Mouse (Mus musculus): ENCODE measurements around the gene AU040320.

Gene AU040320

DNA sequence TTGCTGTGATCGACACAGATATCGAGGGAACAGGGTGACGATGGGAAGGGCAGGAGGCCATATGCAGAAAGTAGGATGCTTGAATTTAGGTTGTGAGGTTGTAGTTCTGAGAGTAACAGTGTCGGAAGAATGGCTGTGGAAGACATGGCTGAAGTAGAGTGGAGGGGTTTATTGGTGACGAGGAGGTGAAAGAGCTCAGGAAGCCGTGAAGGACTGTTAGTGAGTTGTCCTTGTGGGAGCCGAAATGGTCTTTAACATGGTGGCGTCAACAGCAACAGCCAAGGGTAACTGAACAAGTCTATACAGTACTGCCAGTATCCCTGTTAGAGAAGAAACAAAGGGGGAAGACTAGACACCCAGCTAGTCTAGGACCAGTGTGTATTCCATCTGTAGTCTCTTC is 48.8 kb downstream of the AU040320 start:
- DNase-seq: no peak

DNA sequence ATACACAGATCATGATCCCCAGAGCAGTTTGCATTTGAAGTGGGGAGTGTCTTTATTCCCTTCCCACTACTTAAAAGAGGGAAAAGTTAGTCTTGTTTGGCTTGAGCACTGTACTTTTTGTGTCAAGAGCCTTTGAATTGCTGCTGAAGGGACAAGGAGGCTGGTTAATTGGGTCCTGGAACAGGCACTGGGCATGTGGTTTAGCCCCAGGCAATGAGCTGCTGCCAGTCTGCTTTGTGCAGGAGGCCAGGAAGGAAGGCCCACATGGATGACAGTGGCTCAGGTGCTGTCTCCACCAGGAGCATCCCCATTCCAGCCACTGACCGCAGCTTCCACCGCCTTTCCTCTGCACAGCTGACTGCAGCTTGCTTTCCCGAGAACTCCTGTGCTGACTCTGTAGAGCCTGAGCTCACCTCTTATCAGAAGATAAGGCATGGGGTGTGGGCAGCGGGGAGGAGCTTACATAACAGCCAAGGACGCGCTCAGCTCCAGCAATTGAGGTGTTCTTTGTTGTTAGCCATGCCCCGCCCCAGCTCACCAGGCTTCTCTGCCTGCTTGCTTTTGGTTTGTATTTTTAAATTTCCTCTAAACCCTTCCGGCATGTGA is 50.0 kb downstream of the AU040320 start:
- DNase-seq: no peak

DNA sequence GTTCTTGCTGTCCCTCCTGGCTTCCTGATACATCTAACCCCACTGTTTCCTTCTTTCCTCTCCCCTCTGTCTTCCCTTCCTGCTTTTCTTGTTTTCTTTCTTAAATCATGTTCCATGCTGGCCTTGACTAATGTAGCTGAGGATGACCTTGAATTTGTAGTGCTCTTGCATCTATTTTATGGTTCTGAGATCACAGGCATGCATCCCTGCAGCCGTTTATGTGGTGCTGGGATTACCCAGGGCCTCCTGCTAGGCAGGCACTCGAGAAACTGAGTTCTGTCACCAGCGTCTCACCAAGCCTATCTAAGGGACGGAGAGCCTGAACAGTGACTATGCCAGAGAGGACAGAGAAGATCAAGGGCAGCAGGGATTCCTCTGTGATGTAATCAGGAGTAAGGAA is 52.4 kb downstream of the AU040320 start:
- DNase-seq: no peak

DNA sequence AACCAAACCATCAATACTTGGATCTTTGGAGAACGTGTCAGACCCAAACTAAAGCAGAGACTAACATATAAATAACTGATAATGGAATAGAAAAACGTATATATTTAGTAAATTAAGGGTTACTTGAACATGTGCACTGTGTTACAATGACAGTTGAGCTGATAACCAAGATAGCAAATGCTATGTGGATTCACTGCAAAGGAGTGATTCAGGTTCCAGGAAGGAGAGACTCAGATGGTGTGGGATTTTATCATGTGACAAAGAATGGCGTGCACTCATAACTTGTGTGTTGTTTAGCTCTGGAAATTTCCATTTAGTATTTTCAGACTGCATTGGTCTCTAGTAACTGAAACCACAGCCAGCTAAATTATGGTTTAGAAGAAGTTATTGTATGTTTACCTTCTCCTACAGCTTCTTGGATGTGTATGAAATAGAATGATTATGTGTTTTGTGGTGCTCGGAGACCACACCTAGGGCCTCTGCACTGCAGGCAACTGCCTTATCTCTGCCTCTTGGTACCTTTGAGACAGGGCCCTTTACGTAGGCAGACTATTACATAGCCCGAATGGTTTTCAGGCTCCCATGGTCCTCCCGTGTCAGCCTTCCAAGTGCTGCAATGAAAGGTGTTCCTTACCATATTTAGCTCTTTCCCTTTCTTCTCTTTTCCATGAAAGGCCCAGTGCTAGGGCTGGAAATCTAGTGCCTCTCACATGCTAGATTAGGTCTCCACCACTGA is 53.5 kb downstream of the AU040320 start:
- DNase-seq: no peak

DNA sequence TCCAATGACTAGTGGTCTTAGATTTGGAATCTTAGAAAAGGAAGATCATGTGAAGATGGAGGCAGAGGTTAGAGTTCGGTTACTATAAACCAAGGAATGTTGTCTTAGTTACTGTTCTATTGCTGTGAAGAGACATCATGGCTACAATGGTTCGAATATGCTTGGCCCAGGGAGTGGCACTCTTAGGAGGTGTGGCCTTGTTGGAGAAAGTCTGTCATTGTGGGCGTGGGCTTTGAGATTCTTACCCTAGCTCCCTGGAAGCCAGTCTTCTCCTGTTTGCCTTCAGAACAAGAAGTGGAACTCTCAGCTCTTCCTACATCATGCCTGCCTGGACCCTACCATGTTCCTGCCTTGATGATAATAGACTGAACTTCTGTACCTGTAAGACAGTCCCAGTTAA is 57.2 kb downstream of the AU040320 start:
- no peak for DNase-seq

DNA sequence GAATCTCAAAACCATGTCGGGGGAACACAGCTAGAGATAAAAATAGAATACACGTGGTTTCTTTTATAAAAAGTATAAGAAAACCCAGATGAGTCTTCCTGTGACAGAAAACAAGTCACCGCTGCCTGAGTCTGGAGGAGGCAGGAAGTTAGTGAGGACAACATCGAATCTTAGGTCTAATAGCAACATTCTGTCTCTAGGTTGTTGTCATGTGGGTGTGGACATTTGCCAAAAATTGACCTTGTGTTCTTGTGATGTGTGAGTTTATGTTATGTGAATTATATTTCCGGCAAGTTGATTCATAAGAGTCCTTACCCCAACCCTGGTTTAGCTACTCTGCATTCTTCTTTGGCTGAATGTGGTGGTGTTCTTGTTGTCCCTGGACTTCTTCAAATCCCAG is 59.9 kb downstream of the AU040320 start:
- peak; percentile 6 for DNase-seq

DNA sequence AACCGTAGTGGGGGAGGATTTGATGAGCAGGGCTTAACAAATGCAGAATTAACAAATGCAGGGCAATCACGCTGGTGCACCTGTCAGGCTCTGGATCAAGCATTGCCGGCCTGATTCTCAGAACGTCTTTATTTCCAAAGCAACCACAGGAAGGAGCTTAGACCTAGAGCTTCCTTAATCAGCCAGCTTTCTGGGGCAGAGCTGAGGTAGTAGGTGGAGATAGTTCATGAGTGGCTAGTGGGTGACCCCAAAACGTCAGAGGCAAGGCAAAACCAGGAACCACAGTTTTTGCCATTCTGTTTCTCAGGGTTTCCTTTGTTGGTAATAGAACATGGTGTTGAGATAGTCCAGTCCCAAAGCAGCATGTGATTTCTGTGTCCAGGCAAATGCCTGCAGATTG is 61.5 kb downstream of the AU040320 start:
- DNase-seq: no peak

DNA sequence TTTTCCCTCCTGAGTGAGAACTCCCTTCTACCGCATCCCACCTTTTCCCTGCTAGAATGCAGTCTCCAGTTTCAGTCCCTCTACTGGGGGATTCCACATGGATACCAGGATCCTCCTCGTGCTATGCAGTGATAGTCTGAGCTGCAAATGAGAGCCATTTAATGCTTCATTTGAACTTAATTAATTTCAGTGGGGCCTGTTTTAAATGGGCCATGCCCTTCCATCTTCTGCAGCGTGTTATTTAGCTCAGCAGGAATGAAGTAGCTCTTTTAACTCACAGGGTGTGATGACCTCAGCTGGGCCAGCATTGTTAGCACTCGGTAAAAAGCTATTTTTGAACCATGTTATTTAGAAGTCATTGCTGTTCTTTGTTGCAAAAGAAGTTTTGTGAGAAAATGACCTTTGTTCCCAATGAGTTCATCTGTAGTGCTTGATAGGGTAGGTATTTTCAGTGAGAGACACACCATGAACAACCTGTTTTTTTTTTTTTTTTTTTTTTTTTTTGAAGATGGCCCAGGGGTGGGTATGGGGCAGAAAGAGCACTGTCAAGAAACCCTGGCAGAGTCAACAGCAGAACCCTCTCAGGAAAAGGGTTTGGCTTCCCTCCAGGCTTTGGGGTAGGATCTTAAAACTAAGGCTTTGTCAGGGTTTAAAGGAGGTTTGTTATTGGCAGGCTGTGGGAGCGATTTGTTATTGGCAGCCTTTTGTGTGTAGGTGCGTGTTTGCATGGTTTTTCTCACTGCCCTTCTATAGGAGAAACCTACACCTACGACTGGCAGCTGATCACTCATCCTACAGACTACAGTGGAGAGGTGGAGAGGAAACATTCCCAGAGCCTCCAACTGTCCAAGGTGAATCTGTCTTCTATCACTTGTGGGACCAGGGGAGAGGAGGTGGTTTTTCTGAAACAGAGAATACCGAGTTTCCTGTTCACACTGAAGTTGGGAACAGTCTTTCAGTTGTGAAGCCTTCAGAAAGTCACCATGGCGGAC is 69.8 kb downstream of the AU040320 start:
- no peak for DNase-seq

DNA sequence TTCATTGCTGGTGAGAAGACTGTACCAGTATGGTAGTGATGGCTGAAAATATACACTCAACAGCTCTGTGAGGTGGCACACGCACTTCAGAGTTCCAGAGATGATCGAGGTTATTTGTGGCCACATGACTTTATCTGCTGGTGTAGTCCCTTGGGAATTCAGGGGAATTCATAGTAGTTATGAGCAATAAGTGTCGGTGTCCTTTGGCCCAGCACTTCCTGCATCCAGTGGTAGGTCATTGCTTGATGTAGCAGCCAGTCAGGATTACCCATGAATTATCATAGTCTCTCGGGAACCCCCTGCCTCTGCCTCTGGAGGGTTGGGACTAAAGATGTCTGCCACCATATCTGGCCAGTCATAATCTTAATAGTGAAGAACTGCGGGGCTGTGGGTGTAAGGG is 70.6 kb downstream of the AU040320 start:
- DNase-seq: no peak

DNA sequence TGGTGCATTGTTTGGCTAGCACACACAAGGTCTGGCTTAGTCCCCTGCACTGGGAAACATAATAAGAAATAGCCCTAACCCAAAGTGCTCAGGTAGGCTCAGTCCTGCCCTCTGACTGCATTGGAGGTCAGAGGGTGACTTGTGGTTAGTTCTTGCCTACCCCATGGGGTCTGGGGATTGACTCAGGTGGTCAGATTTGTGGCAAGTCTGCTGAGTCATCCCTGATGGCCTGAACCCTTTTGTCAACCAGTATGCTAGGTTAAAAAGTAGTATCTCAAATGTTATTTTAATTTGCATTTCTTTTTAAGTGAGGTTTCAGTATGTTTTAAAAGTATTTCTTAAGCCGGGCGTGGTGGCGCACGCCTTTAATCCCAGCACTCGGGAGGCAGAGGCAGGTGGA is 77.8 kb downstream of the AU040320 start:
- no peak for DNase-seq

DNA sequence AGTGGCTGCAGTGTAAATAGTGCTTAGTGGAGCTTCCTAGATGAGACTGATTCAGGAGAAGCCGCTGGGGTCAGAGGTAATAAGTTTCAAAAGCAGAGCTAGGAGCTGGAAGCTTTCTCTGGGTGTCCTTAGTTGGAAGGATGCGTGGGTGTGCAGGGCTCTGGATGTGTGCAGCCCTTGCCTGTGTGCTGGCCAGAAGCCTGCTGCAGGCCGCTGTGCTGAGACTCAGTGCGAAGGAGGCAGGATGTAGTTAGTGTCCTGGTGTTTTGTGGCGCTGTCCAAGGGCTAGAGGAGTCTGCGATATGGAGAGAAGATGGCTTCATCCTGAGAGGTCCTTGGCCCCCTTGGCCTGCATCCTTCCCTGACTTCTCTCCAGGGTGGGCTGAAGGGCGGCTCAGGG is 85.5 kb downstream of the AU040320 start:
- DNase-seq: no peak

DNA sequence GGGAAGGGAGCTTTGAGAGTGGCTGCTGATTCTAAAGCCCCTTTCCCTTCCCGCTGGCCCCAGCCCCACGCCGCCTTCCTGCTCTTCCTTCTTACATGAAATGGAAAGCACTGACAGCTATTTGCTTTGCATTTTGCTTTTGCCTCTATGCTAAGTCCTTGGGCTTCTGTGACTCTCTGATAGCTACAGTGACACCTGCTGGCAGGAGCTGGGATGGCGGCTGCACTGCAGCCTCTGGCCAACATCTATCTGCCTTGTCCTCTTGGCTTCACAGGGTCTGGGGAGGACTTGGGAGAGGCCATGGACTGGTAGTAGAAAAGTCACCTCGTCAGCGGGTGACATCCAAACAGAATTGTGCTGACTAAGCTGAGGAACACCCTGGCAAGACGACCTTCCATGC is 86.5 kb downstream of the AU040320 start:
- DNase-seq: peak; percentile 79

DNA sequence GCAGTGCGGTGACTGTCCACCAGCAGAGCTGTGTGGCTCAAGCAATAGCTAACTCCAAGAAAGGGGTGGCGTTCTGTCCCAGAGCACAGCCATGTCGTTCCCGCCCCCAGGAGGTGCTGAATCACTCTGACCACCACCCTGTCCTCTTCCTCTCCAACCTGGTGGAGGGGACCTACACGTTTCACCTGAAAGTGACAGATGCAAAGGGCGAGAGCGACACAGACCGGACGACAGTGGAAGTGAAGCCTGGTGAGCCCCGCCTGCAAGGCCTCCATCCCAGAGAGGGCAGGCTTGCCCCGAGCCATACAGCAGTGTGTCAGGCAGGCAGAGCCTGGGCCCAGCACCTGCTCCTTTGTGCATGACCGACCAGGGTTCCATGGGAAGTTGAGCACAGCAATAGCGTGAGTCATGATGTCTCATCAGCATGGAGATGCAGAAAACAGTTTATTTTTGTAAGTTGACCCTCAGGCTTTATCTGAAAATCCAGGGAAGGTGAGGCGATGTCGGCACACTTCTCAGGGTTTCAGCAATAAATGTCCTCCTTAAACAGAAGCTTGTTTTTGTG is 87.7 kb downstream of the AU040320 start:
- no peak for DNase-seq

DNA sequence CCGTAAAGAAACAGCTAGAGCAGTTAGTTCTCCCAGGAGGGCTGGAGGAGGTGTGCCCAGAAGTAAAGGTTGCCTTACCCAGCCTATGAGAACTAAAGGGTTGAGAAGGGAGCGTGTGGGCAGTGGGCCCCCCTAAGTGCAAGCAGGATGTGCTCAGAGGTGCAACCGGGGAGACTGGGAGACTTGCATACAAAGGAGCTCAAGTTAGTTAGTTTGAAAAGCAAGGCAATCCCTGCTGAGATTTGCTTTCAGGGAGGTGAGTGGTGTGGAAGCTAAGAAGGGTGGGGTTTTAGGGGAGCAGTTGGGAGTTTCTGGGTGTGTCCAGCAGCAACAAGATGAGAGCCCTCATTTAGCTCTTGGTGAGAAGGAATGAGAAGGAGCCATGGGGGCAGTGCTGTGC is 89.6 kb downstream of the AU040320 start:
- DNase-seq: no peak

DNA sequence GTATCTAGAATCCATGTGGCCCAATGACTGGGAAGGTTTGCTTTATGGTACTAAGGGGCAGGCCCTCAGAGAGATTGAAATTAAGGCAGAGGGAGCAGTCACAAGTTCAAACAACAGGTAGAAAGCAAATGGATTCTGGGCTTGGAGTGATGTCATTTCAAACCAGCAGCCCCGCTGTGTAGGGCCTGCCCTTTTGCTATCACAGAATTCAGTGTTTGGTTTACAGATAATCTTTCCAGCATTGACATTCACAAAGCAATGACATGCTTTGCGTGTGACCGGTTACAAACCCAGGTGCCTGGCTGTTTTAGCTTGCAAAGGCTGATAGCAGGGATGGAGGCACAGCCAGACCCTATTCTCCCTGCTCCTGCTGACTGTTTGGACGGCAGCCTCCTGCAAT is 92.3 kb downstream of the AU040320 start:
- DNase-seq: no peak

DNA sequence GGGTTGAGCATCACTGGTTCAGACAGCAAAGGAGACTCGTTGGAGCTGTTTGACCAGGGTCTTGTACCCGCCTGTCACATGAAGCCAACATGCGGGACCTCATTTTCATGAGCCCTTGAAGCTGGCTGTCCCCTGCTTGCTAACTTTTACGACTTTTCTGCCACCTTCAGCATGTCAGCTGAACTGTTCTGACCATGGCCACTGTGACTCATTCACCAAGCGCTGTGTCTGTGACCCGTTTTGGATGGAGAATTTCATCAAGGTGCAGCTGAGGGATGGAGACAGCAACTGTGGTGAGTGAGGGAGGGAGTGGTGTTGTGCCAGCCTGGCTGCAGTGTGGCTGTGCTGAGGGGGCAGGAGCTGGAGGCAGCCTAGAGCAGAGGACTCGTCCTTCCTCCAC is 93.6 kb downstream of the AU040320 start:
- no peak for DNase-seq

DNA sequence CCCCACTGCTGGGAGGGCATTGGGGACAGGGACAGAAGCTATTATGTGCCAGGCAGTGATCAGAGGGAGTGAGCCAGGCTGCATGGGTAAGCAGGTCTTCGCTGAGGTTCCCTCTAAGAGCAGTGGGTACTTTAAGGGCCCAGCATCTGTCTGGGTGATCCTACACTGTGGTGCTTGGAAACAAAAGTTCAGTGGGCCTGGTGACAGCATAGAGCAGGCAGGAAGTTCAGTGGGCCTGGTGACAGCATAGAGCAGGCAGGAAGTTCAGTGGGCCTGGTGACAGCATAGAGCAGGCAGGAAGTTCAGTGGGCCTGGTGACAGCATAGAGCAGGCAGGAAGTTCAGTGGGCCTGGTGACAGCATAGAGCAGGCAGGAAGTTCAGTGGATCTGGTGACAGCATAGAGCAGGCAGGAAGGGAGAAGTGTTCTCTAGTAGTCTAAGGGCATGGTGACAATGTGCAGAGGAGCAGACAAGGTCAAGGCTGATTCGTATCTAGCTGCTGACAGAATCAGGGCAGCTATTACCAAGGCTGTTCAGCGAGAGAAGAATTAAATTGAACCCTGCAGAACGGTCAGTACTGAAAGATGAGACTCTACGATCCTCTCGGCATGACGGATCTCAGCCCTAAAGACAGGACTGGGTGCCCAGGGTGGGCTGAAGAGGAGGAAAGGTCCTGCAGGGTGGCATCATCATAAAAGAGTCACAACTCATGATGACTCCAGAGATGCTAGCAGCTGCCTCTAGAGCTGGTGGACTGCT is 96.9 kb downstream of the AU040320 start:
- peak; percentile 31 for DNase-seq

DNA sequence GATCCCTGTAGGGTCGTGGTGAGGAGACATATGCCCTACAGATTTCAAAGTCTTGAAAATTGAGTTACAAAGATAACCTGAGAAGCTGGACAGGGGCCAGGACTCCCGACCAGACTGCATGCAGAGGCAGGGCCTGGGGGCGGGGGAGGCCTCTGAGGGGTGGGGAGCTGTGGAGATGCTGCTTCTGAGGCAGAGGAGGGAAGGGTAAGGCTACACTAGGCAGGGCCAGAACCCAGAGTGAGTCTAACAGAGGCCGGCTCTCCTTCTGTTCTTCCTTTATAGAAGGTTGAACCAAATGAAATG is 97.4 kb downstream of the AU040320 start:
- no peak for DNase-seq

DNA sequence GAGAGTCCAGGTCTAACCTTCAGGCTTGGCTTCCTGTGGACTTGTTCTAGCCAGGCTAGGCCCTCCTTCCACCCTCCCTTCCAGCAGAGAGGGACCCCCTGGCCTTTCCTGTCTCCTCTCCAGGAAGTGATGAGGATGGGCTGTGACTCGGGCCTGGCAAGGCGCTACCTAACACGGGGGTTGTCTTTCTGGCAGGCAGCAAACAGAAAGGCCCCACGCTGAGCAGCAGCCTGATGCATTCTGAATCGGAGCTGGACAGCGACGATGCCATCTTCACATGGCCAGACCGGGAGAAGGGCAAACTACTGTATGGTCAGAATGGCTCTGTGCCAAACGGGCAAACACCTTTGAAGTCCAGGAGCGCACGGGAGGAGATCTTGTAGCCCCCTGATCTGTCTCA is 99.6 kb downstream of the AU040320 start:
- no peak for DNase-seq

DNA sequence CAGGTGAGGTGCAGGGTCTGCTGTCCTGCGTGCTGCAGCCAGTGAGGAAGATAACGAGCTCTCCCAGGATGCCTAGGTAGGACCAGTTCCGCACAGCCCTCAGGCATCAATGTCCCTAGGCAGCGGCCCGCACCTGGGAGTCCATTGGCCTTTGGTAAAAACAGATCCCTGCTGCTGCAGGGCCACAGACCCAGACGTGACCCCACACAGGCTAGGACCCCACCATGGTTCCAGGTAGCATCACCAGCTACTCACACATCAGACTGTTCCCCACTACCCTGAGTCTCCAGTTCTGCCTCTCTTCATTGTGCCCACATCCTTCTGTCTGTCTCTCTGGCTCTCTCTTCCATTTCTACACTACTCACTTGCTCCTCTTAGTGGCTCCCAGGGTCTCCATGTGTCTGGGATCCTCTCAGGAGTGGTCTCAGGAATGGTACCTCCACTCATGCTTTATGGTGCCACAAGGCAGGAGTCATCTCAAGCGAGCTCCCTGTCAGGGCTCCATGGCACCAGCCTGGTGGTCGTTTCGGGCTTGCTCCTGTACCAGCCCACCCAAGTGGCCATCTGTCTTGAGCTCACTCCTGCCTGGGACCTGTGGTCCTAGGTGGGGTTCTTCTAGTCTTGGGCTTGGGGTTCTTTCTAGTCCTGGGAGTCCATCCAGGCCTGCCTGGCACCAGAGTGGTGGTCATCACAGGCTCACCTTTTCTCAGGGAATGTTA is 107.1 kb downstream of the AU040320 start:
- no peak for DNase-seq

DNA sequence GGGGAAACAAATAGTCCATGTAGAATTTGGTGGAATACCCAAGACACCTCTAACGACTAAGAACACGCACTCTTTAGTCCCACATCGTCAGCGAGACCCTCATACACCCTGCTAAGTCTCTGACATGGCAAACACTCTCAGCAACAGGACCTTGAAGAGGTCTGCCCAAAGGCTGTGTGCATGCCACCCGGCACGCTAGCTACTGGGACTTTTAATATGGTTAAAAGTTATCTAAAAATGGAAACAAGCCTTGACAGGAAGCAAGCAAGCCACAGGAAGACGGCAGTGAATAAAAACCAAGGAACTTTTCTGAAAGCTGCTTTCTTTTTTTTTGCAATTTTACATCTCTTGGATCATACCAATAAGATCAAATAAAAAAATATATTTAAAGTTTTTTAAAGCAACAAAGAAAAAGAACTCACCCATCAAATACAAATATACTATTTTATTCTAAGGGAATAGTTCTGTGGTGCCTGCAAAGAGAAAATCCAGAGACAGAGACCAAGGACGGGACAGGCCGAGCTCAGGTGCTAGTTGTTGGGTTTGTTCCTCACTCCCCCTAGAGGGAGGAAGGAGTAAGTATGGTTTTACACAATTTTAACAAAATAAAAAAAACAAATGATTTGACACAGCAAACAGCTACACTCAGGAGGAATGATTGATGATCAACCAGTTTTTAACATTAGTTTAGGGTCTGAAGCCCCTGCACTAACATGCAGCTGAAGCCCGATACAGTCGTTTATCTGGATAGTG is 108.3 kb downstream of the AU040320 start:
- DNase-seq: peak; percentile 34

All from thymus, postnatal 14 days (tissue).